Mouse (Mus musculus): ENCODE data around the gene Aco1. TPM values are rescaled to one million over a fixed set of nuclear protein-coding genes. Genes with fewer than 3 reads are reported as not detected.

Aco1 gene
- total RNA-seq, 2 experiments from 2014 or later = 18.5 to 19.2 TPM

DNA sequence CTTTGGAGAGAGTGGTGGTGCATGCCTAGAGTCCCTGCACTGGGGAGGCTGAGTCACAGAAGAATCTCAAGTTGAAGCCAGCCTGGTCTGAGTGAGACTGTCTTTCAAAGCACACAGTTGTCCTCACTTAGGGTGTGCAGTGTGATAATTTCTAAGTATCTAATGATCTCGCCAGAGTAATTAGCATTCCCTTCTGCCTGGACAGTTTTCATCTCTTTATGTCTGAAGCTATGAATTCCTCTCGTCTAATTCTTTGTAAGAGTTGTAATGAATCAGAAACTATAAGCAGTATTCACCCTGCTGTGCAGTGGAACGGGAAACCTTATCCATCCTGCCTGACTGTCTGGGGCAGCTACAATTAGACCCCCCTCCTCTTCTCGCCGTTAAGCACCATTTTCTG lies 64.8 kb downstream of the Aco1 start:
- ATAC-seq (replicated peaks; ENCODE audit: poor library complexity) = no peak

GRCm38 (mm10) chr4:40212177-40212576 lies 69.3 kb downstream of the Aco1 start:
- peak; percentile 52; the same call in 1 of the 2 replicates for ATAC-seq (replicated peaks; ENCODE audit: poor library complexity)

- ATAC-seq (replicated peaks; ENCODE audit: poor library complexity) = peak; percentile 63
These were observed 75.0 kb downstream of the Aco1 start for GRCm38 (mm10) chr4:40217910-40218309.

DNA sequence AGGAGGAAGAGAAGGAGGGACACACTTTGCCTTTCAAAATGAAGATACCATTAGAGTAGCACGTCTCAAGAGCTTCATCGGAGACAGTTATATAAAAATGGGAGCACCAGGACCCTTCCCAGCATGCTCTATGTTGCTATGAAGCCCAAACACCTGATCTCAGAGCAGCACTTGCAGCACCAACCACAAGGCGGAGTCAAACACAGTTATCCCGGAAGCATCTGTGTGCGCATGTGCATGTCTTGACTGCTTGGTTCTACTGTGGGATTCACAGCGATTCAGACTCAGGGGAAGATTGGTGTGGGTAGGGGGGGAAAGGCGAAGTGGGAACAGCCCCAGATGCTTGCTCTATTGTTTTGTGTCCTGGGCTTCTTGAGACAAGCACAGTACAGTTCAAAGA lies 75.5 kb downstream of the Aco1 start:
- peak; percentile 99 for ATAC-seq (replicated peaks; ENCODE audit: poor library complexity)

GRCm38 (mm10) chr4:40220437-40220836 lies 77.6 kb downstream of the Aco1 start:
- no peak for ATAC-seq (replicated peaks; ENCODE audit: poor library complexity)

DNA sequence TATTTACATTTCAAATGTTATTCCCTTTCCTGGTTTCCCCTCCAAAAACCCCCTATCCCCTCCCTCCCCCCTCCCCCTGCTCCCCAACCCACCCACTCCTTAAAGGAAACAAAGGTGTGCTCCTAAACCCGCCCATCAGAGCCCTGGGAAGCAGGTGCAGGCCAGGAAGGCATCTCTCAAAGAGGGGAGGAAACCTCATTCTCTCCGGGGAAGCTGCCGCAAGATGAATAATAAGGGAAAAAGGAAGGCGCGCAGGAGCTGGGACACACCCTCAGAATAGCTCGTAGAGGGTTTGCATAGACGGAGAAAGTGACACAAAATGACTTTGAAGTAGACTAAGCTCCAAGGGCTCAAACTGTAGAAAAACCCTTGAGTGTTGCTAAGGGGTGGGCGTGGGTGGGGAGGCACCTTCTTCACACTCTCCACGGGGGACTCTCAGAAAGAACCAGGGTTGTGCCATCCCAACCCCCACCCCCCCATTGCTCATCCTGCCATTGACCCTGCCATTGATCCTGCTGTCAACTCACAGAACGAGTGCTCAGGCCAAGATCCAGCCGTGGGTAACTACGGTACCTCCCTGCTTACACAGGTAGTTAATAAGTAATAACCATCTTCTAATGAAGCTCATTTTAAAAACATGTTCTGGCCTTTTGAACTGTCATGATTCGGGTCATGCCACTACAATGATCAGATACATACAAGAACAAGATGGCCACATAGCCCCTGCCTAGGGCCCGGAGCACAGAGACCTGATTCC lies 78.3 kb downstream of the Aco1 start:
- no peak for ATAC-seq (replicated peaks; ENCODE audit: poor library complexity)

- no peak for ATAC-seq (replicated peaks; ENCODE audit: poor library complexity)
These were observed 79.2 kb downstream of the Aco1 start for GRCm38 (mm10) chr4:40221876-40222585.

DNA sequence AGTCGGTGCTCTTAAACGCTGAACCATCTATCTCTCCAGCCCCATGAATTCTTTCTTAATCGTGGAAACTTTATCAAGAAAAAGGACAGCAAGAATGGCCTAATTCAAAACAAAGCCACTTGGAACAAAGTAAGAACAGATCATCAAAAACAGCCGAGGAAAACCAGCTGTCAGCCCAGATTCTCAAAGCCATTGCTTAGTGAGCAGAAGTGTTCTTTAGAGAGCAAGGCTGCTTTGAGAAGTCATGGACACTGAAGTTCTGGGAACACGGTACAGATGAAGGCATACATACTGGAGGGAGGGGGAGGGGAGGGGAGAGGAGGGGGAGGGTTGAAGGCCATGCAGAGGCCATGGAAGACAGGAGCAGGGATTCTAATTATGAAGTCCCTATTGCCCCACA lies 83.2 kb downstream of the Aco1 start:
- ATAC-seq (replicated peaks; ENCODE audit: poor library complexity) = no peak

DNA sequence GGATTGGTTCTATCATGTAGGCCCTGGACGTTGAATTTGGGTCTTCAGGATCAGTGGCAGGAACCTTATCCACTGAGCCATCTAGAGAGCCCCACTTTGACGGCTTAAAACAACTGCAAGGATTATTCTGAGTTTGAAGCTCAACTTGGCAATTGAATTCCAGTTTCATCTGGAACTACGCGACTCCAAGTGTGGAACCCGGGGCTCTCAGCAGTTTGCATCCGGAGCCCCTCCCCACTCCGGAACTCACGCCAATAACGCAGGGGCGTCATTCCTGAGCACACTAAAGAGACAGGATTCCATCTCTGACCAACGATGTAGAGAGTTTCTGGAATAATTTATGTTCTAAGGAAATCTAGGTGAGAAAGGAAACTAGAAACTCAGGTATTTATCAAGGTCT lies 84.2 kb downstream of the Aco1 start:
- ATAC-seq (replicated peaks; ENCODE audit: poor library complexity) = no peak

GRCm38 (mm10) chr4:40227886-40228285 lies 85.0 kb downstream of the Aco1 start:
- ATAC-seq (replicated peaks; ENCODE audit: poor library complexity) = no peak

- ATAC-seq (replicated peaks; ENCODE audit: poor library complexity) = no peak
These were observed 86.8 kb downstream of the Aco1 start for GRCm38 (mm10) chr4:40229723-40230122.

DNA sequence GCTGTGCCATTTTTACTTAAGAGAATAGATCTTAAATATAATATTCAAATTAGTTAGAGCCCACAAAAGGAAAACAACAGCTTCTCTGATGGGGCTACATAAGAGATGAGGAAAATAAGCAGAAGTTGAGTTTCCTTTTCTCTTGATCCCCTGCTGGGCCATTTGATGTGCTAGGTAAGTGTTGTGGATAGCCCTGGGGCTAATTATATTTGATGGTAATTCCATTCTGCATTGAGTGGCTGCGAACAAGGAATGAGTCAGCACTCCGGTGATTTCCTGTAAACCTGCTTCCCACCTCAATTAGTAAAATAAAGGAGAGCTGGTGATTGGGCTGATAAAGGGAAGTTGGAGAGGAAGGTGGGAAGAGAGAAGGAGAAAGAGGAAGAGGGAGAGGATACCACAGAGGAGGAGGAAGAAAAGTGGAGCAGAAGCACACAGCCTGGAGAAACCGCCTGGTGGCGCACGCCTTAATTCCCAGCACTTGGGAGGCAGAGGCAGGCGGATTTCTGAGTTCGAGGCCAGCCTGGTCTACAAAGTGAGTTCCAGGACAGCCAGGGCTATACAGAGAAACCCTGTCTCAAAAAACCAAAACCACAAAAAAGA lies 90.3 kb downstream of the Aco1 start:
- peak; percentile 90 for ATAC-seq (replicated peaks; ENCODE audit: poor library complexity)

GRCm38 (mm10) chr4:40234256-40234655 lies 91.4 kb downstream of the Aco1 start:
- no peak for ATAC-seq (replicated peaks; ENCODE audit: poor library complexity)

GRCm38 (mm10) chr4:40236829-40237228 lies 93.9 kb downstream of the Aco1 start:
- ATAC-seq (replicated peaks; ENCODE audit: poor library complexity) = no peak

DNA sequence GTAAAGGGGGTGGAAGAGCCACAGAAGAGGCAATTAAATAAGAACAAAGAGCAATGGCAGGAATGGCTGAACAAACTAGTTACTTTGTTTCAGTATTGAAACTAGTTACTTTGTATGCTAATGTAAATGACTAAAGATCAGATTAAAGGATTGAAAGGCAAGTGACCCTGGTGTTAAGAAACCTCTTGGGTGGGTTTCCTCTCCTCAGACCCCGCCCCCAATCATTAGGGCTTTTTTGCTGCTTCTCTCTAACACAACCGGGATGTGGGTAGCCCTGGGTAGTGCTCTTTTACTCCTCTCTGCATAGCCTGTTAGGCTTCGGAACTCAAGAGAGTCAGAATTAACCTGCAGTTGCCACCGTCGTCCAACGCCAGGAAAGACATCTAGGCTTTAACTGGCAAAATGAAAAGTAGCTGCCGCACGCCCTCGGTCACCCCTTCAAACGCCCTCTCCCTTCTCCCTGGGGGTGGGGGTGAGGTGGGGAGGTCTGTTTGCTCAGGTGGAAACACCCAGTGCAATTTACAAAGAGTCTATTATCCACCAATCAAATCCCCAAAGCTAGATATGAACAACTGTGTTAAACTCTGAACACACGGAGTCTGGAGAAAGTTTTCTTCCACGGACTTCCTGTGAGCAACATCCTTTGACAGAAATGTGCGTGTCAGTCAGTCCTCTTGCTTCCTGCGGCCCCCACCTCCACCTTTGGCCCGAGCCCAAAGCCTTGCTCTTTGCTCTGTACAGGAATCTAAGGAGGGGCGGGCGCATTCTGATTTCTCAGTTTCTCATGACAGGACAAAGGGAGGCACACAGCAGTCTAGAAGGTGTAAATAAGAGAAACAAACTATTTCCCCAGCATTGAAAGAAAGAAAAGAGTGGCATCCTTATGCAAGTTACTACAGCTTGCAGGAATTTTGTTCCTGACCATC lies 95.9 kb downstream of the Aco1 start:
- ATAC-seq (replicated peaks; ENCODE audit: poor library complexity) = peak; percentile 56

- ATAC-seq (replicated peaks; ENCODE audit: poor library complexity) = peak; percentile 36
These were observed 96.8 kb downstream of the Aco1 start, which contains the start of gene Ddx58 for GRCm38 (mm10) chr4:40239409-40240271. Ddx58 (minus strand) TSS chr4:40239828.

GRCm38 (mm10) chr4:40240272-40240744 lies 97.4 kb downstream of the Aco1 start:
- ATAC-seq (replicated peaks; ENCODE audit: poor library complexity) = no peak

GRCm38 (mm10) chr4:40241928-40242327 lies 99.0 kb downstream of the Aco1 start:
- no peak for ATAC-seq (replicated peaks; ENCODE audit: poor library complexity)

GRCm38 (mm10) chr4:40243006-40243405 lies 100.1 kb downstream of the Aco1 start:
- ATAC-seq (replicated peaks; ENCODE audit: poor library complexity) = no peak

DNA sequence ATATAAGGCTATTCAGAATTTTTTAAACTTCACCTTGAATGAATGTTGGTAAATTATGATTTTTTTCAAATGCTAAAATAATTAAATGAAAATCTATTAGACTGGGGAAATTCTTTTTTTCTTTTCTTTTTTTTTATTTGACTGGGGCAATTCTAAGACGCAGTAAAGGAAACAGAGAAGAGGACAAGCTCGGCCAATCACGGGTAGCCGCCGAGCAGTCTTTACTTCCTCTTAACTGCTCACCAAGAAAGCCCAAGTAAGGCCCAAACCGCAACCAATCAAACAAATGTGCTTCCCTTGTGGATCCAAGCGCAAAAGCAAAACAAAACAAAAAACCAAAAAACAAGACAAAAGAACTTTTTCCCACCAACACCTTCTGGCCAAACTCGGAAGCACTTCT lies 101.2 kb downstream of the Aco1 start:
- ATAC-seq (replicated peaks; ENCODE audit: poor library complexity) = peak; percentile 89
